Mouse (Mus musculus) kidney, adult 2 months (tissue): ENCODE data around the gene Clic1.

ENCODE experiments used
- CTCF ChIP-seq: fragments of 200-500 bp; conservative IDR thresholded peaks from 2 replicates; pipeline ENCODE4 v1.5.1; 2011; ENCODE audit warnings: low read depth, mild to moderate bottlenecking, control low read depth, low read length, moderate library complexity, mixed read lengths; ENCODE audit not compliant: insufficient read depth, insufficient read length
- POLR2A ChIP-seq: fragments of 200-500 bp; IDR thresholded peaks from one replicate; pipeline ENCODE4 v1.6.1; 2011; ENCODE audit warnings: low read depth, low read length, control low read depth

GRCm38 (mm10) chr17:35044904-35045806, 4.6 kb upstream of the Clic1 start:
- TF ChIP-seq CTCF = no peak
- no peak for TF ChIP-seq POLR2A
